In the genomic region with DNA sequence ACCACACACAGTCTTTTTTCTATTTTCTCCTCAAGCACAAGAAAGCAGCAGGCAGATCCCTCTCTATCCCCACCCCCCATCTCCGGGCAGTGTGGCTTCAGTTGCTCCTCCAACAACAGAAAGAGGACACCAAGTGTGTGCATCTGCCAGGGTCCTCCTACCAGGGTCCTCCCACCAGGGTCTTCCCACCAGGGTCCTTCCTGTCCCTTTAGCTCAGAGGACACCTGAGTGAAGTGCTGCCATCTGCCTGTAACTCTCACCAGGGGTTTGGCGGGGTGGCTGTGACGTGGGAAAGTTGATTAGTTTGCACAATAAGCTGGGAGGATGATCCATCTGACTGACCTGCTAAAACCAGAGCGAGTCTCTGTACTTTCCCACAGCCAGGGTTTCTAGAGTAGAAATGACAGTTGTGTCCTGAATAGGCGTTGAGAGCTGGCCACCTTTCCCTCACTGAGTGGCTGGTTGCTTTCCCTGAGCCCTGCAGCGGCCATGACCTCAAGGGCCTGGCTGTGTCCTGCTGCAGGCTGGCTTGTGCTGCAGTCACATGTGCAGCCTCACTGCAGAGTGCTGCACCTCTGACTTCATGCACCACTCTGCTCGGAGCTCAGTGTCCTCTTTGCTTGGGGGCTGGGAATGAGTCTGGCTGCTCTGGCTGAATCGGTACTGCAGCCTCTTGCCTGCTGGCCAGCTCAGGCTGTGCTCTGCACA, we compare ENCODE assay signal across 11 mouse cellular contexts. TPM values are rescaled to one million over a fixed set of nuclear protein-coding genes. Genes with fewer than 3 reads are reported as not detected.
A peak's percentile ranks its signal among the peaks of the same experiment; 100 is the strongest.
DNase-seq lines count a peak whose midpoint lies in the region; ATAC-seq lines count a peak whose summit lies in the region.
"Had no signal": no experiment of that assay in that cellular context is flagged by ENCODE, and none has a peak within 500 bp of the region (broad histone marks: within the 10 kb centered on the region; RNA-seq: fewer than 3 reads in every experiment).

No protein-coding gene starts in this region.

- 39% methylated on average over 8 of the region's 8 CpGs for WGBS in lung, embryonic 15.5 days
- 32% methylated on average over 8 of the region's 8 CpGs for WGBS in kidney, embryonic 14.5 days

- no peak overlapping the region for H3K4me2 ChIP-seq in lung, embryonic 15.5 days
- no peak overlapping the region for H3K4me2 ChIP-seq in kidney, embryonic 14.5 days (replicated peaks; ENCODE audit: low read depth, low read length)
- H3K4me2 ChIP-seq: forebrain, embryonic 12.5 days; limb, embryonic 12.5 days had no signal

- H3K4me1 ChIP-seq in lung, embryonic 15.5 days = no peaks in the 10 kb centered on the region
- peaks cover 5% of the 10 kb centered on the region; the same call in 1 of the 2 replicates for H3K4me1 ChIP-seq in kidney, embryonic 14.5 days (ENCODE audit: control insufficient read depth, insufficient read depth, low read length)
- H3K4me1 ChIP-seq: forebrain, embryonic 12.5 days; limb, embryonic 12.5 days had no signal

- no peak overlapping the region for H3K27ac ChIP-seq in lung, embryonic 15.5 days
- H3K27ac ChIP-seq in kidney, embryonic 14.5 days (ENCODE audit: low read depth, low read length) = peak overlapping the region; percentile 59; the same call in 1 of the 2 replicates
- H3K27ac ChIP-seq: forebrain, embryonic 12.5 days; limb, embryonic 12.5 days had no signal

- no peaks in the 10 kb centered on the region for H3K9me3 ChIP-seq in lung, embryonic 15.5 days
- no peaks in the 10 kb centered on the region for H3K9me3 ChIP-seq in kidney, embryonic 14.5 days (ENCODE audit: control insufficient read depth, low read length)
- H3K9me3 ChIP-seq: forebrain, embryonic 12.5 days; limb, embryonic 12.5 days had no signal

- ATAC-seq in cerebellum, adult (ENCODE audit: insufficient number of reproducible peaks, low FRiP score, low TSS enrichment) = peak; percentile 31; the same call in 1 of the 2 replicates
- ATAC-seq in lung, embryonic 15.5 days (ENCODE audit: borderline replicate concordance, extremely low read depth, low FRiP score, low TSS enrichment) = 0 out of 2 replicates have a peak, but pooled peaks have one; percentile 49
- peak; percentile 44 for ATAC-seq in kidney, embryonic 14.5 days (ENCODE audit: low FRiP score, low TSS enrichment)

- H3K4me3 ChIP-seq in lung, embryonic 15.5 days = no peak overlapping the region
- H3K4me3 ChIP-seq in kidney, embryonic 14.5 days (ENCODE audit: low read length) = no peak overlapping the region
- H3K4me3 ChIP-seq: forebrain, embryonic 12.5 days; limb, embryonic 12.5 days had no signal

- DNase-seq in cerebellum, adult 11-12 months = no peak
- no peak for DNase-seq in lung, adult 18-20 months
- peak; percentile 63 for DNase-seq in retina, postnatal 1 day
- DNase-seq in layer of hippocampus, adult 18-20 months (ENCODE audit: low spot score in 2 of 2) = no peak
- DNase-seq in embryo, embryonic 10 days (ENCODE audit: low spot score) = no peak
- DNase-seq: cerebellum, adult 9-10 months had no signal

- H3K36me3 ChIP-seq in lung, embryonic 15.5 days = no peaks in the 10 kb centered on the region
- peaks cover 5% of the 10 kb centered on the region; the same call in 1 of the 2 replicates for H3K36me3 ChIP-seq in kidney, embryonic 14.5 days (ENCODE audit: control insufficient read depth, insufficient read depth, low read length)

- no peaks in the 10 kb centered on the region for H3K27me3 ChIP-seq in lung, embryonic 15.5 days
- no peaks in the 10 kb centered on the region for H3K27me3 ChIP-seq in kidney, embryonic 14.5 days (ENCODE audit: control insufficient read depth, insufficient read depth, low read length)
- H3K27me3 ChIP-seq: forebrain, embryonic 12.5 days; limb, embryonic 12.5 days had no signal

- H3K9ac ChIP-seq in lung, embryonic 15.5 days = no peak overlapping the region
- no peak overlapping the region for H3K9ac ChIP-seq in kidney, embryonic 14.5 days (ENCODE audit: low read depth, low read length)
- H3K9ac ChIP-seq: forebrain, embryonic 12.5 days; limb, embryonic 12.5 days had no signal

RNA-seq across cellular contexts. Expression of a gene that starts 15.4 kb away (rescaled TPM):
- polyA plus RNA-seq in lung, embryonic 15.5 days (2015; fragmentation: Nextera tagmentation; extraction: Ambion mirVana) = 0.15 and 0.23 TPM in 2 replicates
- polyA plus RNA-seq in kidney, embryonic 14.5 days (2014; fragmentation: Nextera tagmentation; extraction: Ambion mirVana) = 1.2 and 1.3 TPM in 2 replicates
- total RNA-seq in layer of hippocampus, adult 18-20 months (2021) = 1 to 10 TPM; 1.7 TPM

RNA-seq across cellular contexts. Expression of a gene that starts 38.7 kb away (rescaled TPM):
- polyA plus RNA-seq in lung, embryonic 15.5 days (2015; fragmentation: Nextera tagmentation; extraction: Ambion mirVana) = 66.5 and 68.6 TPM in 2 replicates
- polyA plus RNA-seq in kidney, embryonic 14.5 days (2014; fragmentation: Nextera tagmentation; extraction: Ambion mirVana) = 72.7 and 92.6 TPM in 2 replicates
- 10 to 100 TPM; 43.3 to 45.1 TPM for total RNA-seq in layer of hippocampus, adult 18-20 months (2021)
